Mouse (Mus musculus) MEL (cell line): Measurements from ENCODE around the gene Actl11. TPM values are rescaled to one million over a fixed set of nuclear protein-coding genes. Genes with fewer than 3 reads are reported as not detected.

Source experiments
- DNase-seq: peaks from one replicate; pipeline ENCODE4 v3.0.0; 2011; ENCODE audit warnings: low read depth, low spot score
- H3K27ac ChIP-seq: 2 replicates; pipeline ENCODE4 v1.5.1; 2012; ENCODE audit warnings: low read depth, mild to moderate bottlenecking, control low read depth, low read length, moderate library complexity; ENCODE audit not compliant: control insufficient read depth
- H3K27me3 ChIP-seq, 2 experiments: fragments of 150-350 bp in 1 of 2; sonication (generic) in 1 of 2; 2 replicates each; pipeline ENCODE4 v1.6.1; 2012; ENCODE audit warnings: low read length in 2 of 2, mild to moderate bottlenecking in 2 of 2, improper control_type of control experiment in 1 of 2, moderate library complexity in 1 of 2; ENCODE audit not compliant: insufficient read depth in 2 of 2, control insufficient read depth in 1 of 2
- H3K36me3 ChIP-seq, 2 experiments: 2 replicates each; pipeline ENCODE4 v1.6.1; 2012 to 2014; ENCODE audit warnings: low read length in 2 of 2, improper control_type of control experiment in 1 of 2, inconsistent platforms in 1 of 2, mild to moderate bottlenecking in 1 of 2; ENCODE audit not compliant: insufficient read depth in 2 of 2, control insufficient read depth in 1 of 2
- H3K4me1 ChIP-seq, 2 experiments: fragments of 150-350 bp in 1 of 2; sonication (generic) in 1 of 2; 2 replicates each; pipeline ENCODE4 v1.6.1; 2012; ENCODE audit warnings: low read length in 2 of 2, improper control_type of control experiment in 1 of 2, mild to moderate bottlenecking in 1 of 2; ENCODE audit not compliant: insufficient read depth in 2 of 2, control insufficient read depth in 1 of 2
- H3K4me3 ChIP-seq, 2 experiments: fragments of 150-350 bp in 1 of 2; sonication (generic) in 1 of 2; 2 replicates each; pipeline ENCODE4 v1.5.1; 2012; ENCODE audit warnings: low read depth in 2 of 2, low read length in 2 of 2, mild to moderate bottlenecking in 2 of 2, moderate library complexity in 2 of 2, control low read depth in 1 of 2, improper control_type of control experiment in 1 of 2; ENCODE audit not compliant: control insufficient read depth in 1 of 2, insufficient read depth in 1 of 2
- H3K79me2 ChIP-seq: 2 replicates; pipeline ENCODE4 v1.6.1; 2012; ENCODE audit warnings: mild to moderate bottlenecking, low read length, moderate library complexity; ENCODE audit not compliant: control insufficient read depth, poor library complexity, insufficient read depth
- H3K9ac ChIP-seq: 2 replicates; pipeline ENCODE4 v1.6.1; 2012; ENCODE audit warnings: low read depth, mild to moderate bottlenecking, control low read depth, low read length, moderate library complexity; ENCODE audit not compliant: control insufficient read depth, poor library complexity, severe bottlenecking
- H3K9me3 ChIP-seq: fragments of 150-350 bp; sonication (generic); replicated peaks from 2 replicates; pipeline ENCODE4 v1.6.1; 2012; ENCODE audit warnings: mild to moderate bottlenecking, low read length, improper control_type of control experiment, moderate library complexity; ENCODE audit not compliant: insufficient read depth
- CHD1 ChIP-seq: IDR thresholded peaks from 2 replicates; pipeline ENCODE4 v1.6.1; 2012; ENCODE audit warnings: low read depth, mild to moderate bottlenecking, inconsistent platforms, low read length, improper control_type of control experiment
- CHD2 ChIP-seq: IDR thresholded peaks from 2 replicates; pipeline ENCODE4 v1.6.1; 2011; ENCODE audit warnings: low read length, improper control_type of control experiment
- CTCF ChIP-seq, 3 experiments: IDR thresholded peaks in 2 of 3; conservative IDR thresholded peaks in 1 of 3; 2 replicates each; pipeline ENCODE4 v1.5.1; 2011 to 2012; ENCODE audit warnings: low read length in 3 of 3, low read depth in 2 of 3, mild to moderate bottlenecking in 2 of 3, improper control_type of control experiment in 1 of 3, inconsistent platforms in 1 of 3, mixed read lengths in 1 of 3, moderate library complexity in 1 of 3; ENCODE audit not compliant: control insufficient read depth in 1 of 3, insufficient read depth in 1 of 3, poor library complexity in 1 of 3, severe bottlenecking in 1 of 3
- E2F4 ChIP-seq: IDR thresholded peaks from 2 replicates; pipeline ENCODE4 v1.6.1; 2011; ENCODE audit warnings: low read depth, low read length, improper control_type of control experiment, borderline replicate concordance
- EP300 ChIP-seq, 2 experiments: IDR thresholded peaks; 2 replicates each; pipeline ENCODE4 v1.6.1; 2011; ENCODE audit warnings: improper control_type of control experiment in 2 of 2, low read length in 2 of 2, low read depth in 1 of 2, mild to moderate bottlenecking in 1 of 2
- ETS1 ChIP-seq: IDR thresholded peaks from 2 replicates; pipeline ENCODE4 v1.6.1; 2012; ENCODE audit warnings: low read depth, mild to moderate bottlenecking, inconsistent platforms, low read length, improper control_type of control experiment, moderate library complexity
- GABPA ChIP-seq: IDR thresholded peaks from 2 replicates; pipeline ENCODE4 v1.6.1; 2012; ENCODE audit warnings: low read depth, mild to moderate bottlenecking, inconsistent platforms, low read length, improper control_type of control experiment, moderate library complexity
- GATA1 ChIP-seq: IDR thresholded peaks from 2 replicates; pipeline ENCODE4 v1.6.1; 2011; ENCODE audit warnings: low read depth, low read length, improper control_type of control experiment
- HCFC1 ChIP-seq: IDR thresholded peaks from 2 replicates; pipeline ENCODE4 v1.6.1; 2012; ENCODE audit warnings: low read depth, mild to moderate bottlenecking, inconsistent platforms, low read length, improper control_type of control experiment, moderate library complexity
- KAT2A ChIP-seq: conservative IDR thresholded peaks from 2 replicates; pipeline ENCODE4 v1.6.1; 2012; ENCODE audit warnings: low read depth, low read length, improper control_type of control experiment, inconsistent platforms
- MAX ChIP-seq: IDR thresholded peaks from 2 replicates; pipeline ENCODE4 v1.6.1; 2011; ENCODE audit warnings: low read length, improper control_type of control experiment
- MAZ ChIP-seq: IDR thresholded peaks from 2 replicates; pipeline ENCODE4 v1.6.1; 2012; ENCODE audit warnings: low read depth, mild to moderate bottlenecking, inconsistent platforms, low read length, improper control_type of control experiment
- MEF2A ChIP-seq: IDR thresholded peaks from 2 replicates; pipeline ENCODE4 v1.6.1; 2014; ENCODE audit warnings: low read depth, mild to moderate bottlenecking, inconsistent platforms, low read length, improper control_type of control experiment; ENCODE audit not compliant: poor library complexity, insufficient replicate concordance, severe bottlenecking; ENCODE audit errors: extremely low read depth
- MXI1 ChIP-seq: IDR thresholded peaks from 2 replicates; pipeline ENCODE4 v1.6.1; 2011; ENCODE audit warnings: mild to moderate bottlenecking, low read depth, low read length, improper control_type of control experiment
- MYB ChIP-seq: IDR thresholded peaks from 2 replicates; pipeline ENCODE4 v1.6.1; 2011; ENCODE audit warnings: mild to moderate bottlenecking, low read depth, low read length, improper control_type of control experiment
- MYC ChIP-seq: IDR thresholded peaks from 2 replicates; pipeline ENCODE4 v1.6.1; 2011; ENCODE audit warnings: low read depth, mild to moderate bottlenecking, low read length, improper control_type of control experiment, moderate library complexity
- NELFE ChIP-seq: IDR thresholded peaks from 2 replicates; pipeline ENCODE4 v1.6.1; 2011; ENCODE audit warnings: low read depth, low read length, improper control_type of control experiment
- NRF1 ChIP-seq: IDR thresholded peaks from 2 replicates; pipeline ENCODE4 v1.6.1; 2014; ENCODE audit warnings: low read depth, mild to moderate bottlenecking, inconsistent platforms, low read length, improper control_type of control experiment, moderate library complexity; ENCODE audit not compliant: poor library complexity, insufficient read depth, severe bottlenecking
- POLR2A ChIP-seq, 2 experiments: IDR thresholded peaks; 2 replicates each; pipeline ENCODE4 v1.6.1; 2011 to 2012; ENCODE audit warnings: low read length in 2 of 2, mild to moderate bottlenecking in 2 of 2, control low read depth in 1 of 2, improper control_type of control experiment in 1 of 2, low read depth in 1 of 2, moderate library complexity in 1 of 2; ENCODE audit not compliant: control insufficient read depth in 1 of 2, insufficient read depth in 1 of 2, poor library complexity in 1 of 2
- POLR2AphosphoS2 ChIP-seq: IDR thresholded peaks from 2 replicates; pipeline ENCODE4 v1.6.1; 2011; ENCODE audit warnings: low read length, improper control_type of control experiment
- POLR2AphosphoS5 ChIP-seq: IDR thresholded peaks from 2 replicates; pipeline ENCODE4 v1.6.1; 2012; ENCODE audit warnings: low read depth, borderline replicate concordance, mild to moderate bottlenecking, inconsistent platforms, low read length, moderate library complexity, mixed read lengths
- SIN3A ChIP-seq: IDR thresholded peaks from 2 replicates; pipeline ENCODE4 v1.6.1; 2012; ENCODE audit warnings: low read length, improper control_type of control experiment, inconsistent platforms
- SMC3 ChIP-seq: IDR thresholded peaks from 2 replicates; pipeline ENCODE4 v1.6.1; 2011; ENCODE audit warnings: low read depth, low read length, improper control_type of control experiment
- TCF12 ChIP-seq: IDR thresholded peaks from 2 replicates; pipeline ENCODE4 v1.6.1; 2014; ENCODE audit warnings: low read depth, mild to moderate bottlenecking, inconsistent platforms, low read length, improper control_type of control experiment, moderate library complexity
- UBTF ChIP-seq: IDR thresholded peaks from 2 replicates; pipeline ENCODE4 v1.6.1; 2012; ENCODE audit warnings: low read depth, mild to moderate bottlenecking, inconsistent platforms, low read length, improper control_type of control experiment, moderate library complexity, borderline replicate concordance; ENCODE audit not compliant: insufficient read depth
- USF1 ChIP-seq: IDR thresholded peaks from 2 replicates; pipeline ENCODE4 v1.6.1; 2014; ENCODE audit warnings: low read depth, mild to moderate bottlenecking, inconsistent platforms, low read length, improper control_type of control experiment, moderate library complexity
- USF2 ChIP-seq, 2 experiments: IDR thresholded peaks; 2 replicates each; pipeline ENCODE4 v1.6.1; 2011 to 2012; ENCODE audit warnings: improper control_type of control experiment in 2 of 2, low read length in 2 of 2, borderline replicate concordance in 1 of 2, inconsistent platforms in 1 of 2, low read depth in 1 of 2, mild to moderate bottlenecking in 1 of 2; ENCODE audit not compliant: insufficient read depth in 1 of 2
- ZC3H11A ChIP-seq: IDR thresholded peaks from 2 replicates; pipeline ENCODE4 v1.6.1; 2012; ENCODE audit warnings: low read depth, mild to moderate bottlenecking, inconsistent platforms, low read length, improper control_type of control experiment
- ZMIZ1 ChIP-seq: IDR thresholded peaks from 2 replicates; pipeline ENCODE4 v1.6.1; 2012; ENCODE audit warnings: low read depth, mild to moderate bottlenecking, inconsistent platforms, low read length, improper control_type of control experiment, moderate library complexity
- ZNF384 ChIP-seq: IDR thresholded peaks from 2 replicates; pipeline ENCODE4 v1.6.1; 2012; ENCODE audit warnings: low read depth, mild to moderate bottlenecking, inconsistent platforms, low read length, improper control_type of control experiment
- polyA plus RNA-seq, 2 experiments: library from polyadenylated mRNA; stranded (reverse) in 1 of 2; unstranded in 1 of 2; fragments of >175 nt in 1 of 2; fragments of >200 nt in 1 of 2; gene quantifications; 2 replicates each; pipeline versions ENCODE4 v1.2.1 to v1.2.4; 2012; ENCODE audit warnings: low replicate concordance in 2 of 2, low read depth in 1 of 2; ENCODE audit not compliant: insufficient read length in 2 of 2, insufficient read depth in 1 of 2, missing spikeins in 1 of 2
- total RNA-seq: library from RNA; depleted of rRNA; stranded (reverse); fragments of 300-350 nt; gene quantifications from 2 replicates; pipeline ENCODE4 v1.2.3, GENCODE M21; 2012

Gene Actl11
- total and polyA plus RNA-seq, 3 experiments, result not detected

DNA sequence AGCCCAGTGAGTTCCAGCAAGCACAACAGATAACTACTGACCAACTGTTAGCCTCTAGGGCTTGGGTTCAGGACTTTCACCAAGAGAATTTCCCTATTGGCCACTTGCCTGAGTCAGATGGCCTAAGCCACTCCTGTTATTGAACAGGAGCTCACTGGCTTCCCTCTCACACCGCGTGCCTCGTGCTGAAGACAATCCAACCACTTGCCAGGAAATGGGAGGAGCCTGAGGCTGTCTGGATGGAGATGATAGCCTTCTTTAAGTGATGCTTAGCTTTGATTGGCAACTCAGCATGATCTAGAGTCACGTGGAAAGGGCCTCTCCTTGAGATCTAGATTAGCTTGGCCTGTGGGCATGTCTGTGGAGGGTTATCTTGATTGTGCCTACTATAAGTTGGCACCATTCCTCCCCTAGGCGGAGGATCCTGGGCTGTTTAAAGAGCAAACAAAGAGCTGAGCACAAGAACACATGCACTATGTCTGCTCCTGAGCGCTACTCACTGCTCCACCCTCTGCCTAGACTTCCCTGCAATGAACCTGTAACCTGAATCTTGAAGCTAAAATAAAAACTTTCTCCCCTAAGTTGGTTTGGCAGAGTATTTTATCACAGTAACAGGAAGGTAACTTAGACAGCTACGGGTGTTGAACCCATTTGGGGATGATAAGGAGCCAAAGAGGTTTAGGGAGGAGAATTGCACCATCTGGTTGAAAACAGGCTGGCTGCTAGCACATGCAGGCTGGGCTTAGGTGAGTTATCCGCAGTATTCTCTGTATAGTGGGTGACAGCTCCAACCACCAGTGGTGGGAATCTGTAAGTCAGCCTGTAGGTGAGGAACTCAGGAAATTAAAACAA, 43.6 kb downstream of the Actl11 start (continued):
- TF ChIP-seq EP300 (IDR thresholded peaks at IDR 0.05; ENCODE audit: low read depth in 1 of 2, low read length in 2 of 2) (peak; percentile 74 to 95), UBTF (no peak), E2F4 (no peak), SIN3A (peak; percentile 95), SMC3 (peak; percentile 0; the same call in 1 of the 2 replicates), KAT2A (no peak), MEF2A (0 out of 2 replicates have a peak, but pooled peaks have one; percentile 13), MYB (no peak; the same call in 1 of the 2 replicates), ZNF384 (no peak), ZMIZ1 (peak; percentile 96), NELFE (peak; percentile 59), GATA1 (peak; percentile 96), USF1 (peak; percentile 94)
- TF ChIP-seq, all 39 proteins: peak for 25

DNA sequence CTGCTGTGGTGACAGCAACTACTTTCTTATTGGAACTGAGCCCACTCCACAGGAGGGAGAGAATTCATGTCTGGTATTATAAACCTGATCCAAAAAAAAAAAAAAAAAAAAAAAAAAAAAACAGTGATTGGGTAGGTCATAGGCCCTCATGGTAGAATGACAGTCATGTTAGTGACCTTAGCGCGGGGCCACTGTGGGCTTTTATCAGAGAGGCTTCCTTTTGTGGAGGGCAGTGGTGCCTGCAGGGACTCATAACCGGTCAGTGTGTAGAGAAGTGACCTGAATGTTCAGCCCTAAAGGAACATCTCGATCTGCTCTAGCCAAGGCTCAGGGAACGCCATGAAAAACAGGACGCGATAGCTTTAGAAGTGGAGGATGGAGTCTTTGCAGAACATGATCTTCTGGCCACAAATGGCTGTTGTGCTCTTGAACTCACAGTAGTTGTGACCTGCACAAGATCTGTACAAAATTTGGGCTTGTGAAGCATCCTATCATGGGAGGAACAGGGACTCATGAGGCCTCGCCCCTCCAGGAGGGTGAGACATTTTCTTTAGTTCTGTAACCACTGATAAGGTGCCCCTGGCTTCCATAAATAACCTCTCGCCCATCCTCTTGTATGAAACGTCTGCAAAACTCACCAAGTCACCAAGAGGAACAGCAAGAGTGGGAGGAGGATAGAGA, 46.4 kb downstream of the Actl11 start:
- H3K9me3 ChIP-seq, result no peaks in the 10 kb centered on the region
- DNase-seq, result peak; percentile 90
- no peaks in the 10 kb centered on the region for H3K27me3 ChIP-seq
- H3K4me1 ChIP-seq, result peaks cover 25 to 72% of the 10 kb centered on the region in 2 experiments
- H3K79me2 ChIP-seq, result peaks cover 21% of the 10 kb centered on the region
- peak overlapping the region; percentile 28 to 29 for H3K4me3 ChIP-seq
- H3K36me3 ChIP-seq, result peaks cover 0 to 47% of the 10 kb centered on the region in 2 experiments; a peak in 3 of 4 replicates
- H3K27ac ChIP-seq, result peak overlapping the region; percentile 100
- H3K9ac ChIP-seq, result peak overlapping the region; percentile 65
- TF ChIP-seq NELFE, result no peak
- no peak for TF ChIP-seq ZC3H11A
- peak; percentile 86 for TF ChIP-seq GATA1
- peak; percentile 89 for TF ChIP-seq ETS1
- TF ChIP-seq CHD1, result no peak
- TF ChIP-seq CHD2, result no peak
- no peak for TF ChIP-seq MAZ
- no peak for TF ChIP-seq MYC
- TF ChIP-seq UBTF, result no peak
- TF ChIP-seq POLR2AphosphoS5, result 0 out of 2 replicates have a peak, but pooled peaks have one; percentile 54
- no peak for TF ChIP-seq ZMIZ1
- TF ChIP-seq TCF12, result peak; percentile 83
- TF ChIP-seq EP300 (IDR thresholded peaks at IDR 0.05; ENCODE audit: low read depth in 1 of 2, low read length in 2 of 2), result peak in 1 of 2 experiments; percentile 84; a peak in 2 of 4 replicates
- no peak for TF ChIP-seq MAX
- no peak for TF ChIP-seq HCFC1
- TF ChIP-seq CTCF (IDR thresholded peaks at IDR 0.05 in 2 of 3, conservative IDR thresholded peaks at IDR 0.05 in 1 of 3; ENCODE audit: control insufficient read depth in 1 of 3, insufficient read depth in 1 of 3, low read depth in 2 of 3, low read length in 3 of 3, poor library complexity in 1 of 3, severe bottlenecking in 1 of 3), result no peak
- no peak for TF ChIP-seq POLR2AphosphoS2
- TF ChIP-seq POLR2A (IDR thresholded peaks at IDR 0.05; ENCODE audit: control insufficient read depth in 1 of 2, insufficient read depth in 1 of 2, low read depth in 1 of 2, low read length in 2 of 2, poor library complexity in 1 of 2), result no peak; a peak in 1 of 4 replicates
- no peak for TF ChIP-seq NRF1
- no peak for TF ChIP-seq USF2 (IDR thresholded peaks at IDR 0.05; ENCODE audit: borderline replicate concordance in 1 of 2, insufficient read depth in 1 of 2, low read depth in 1 of 2, low read length in 2 of 2)
- TF ChIP-seq MXI1, result no peak
- no peak for TF ChIP-seq SIN3A
- peak; percentile 97 for TF ChIP-seq ZNF384
- TF ChIP-seq GABPA, result no peak
- no peak for TF ChIP-seq MYB
